Mouse (Mus musculus): ENCODE data around the gene Snrpb.

Gene Snrpb

DNA sequence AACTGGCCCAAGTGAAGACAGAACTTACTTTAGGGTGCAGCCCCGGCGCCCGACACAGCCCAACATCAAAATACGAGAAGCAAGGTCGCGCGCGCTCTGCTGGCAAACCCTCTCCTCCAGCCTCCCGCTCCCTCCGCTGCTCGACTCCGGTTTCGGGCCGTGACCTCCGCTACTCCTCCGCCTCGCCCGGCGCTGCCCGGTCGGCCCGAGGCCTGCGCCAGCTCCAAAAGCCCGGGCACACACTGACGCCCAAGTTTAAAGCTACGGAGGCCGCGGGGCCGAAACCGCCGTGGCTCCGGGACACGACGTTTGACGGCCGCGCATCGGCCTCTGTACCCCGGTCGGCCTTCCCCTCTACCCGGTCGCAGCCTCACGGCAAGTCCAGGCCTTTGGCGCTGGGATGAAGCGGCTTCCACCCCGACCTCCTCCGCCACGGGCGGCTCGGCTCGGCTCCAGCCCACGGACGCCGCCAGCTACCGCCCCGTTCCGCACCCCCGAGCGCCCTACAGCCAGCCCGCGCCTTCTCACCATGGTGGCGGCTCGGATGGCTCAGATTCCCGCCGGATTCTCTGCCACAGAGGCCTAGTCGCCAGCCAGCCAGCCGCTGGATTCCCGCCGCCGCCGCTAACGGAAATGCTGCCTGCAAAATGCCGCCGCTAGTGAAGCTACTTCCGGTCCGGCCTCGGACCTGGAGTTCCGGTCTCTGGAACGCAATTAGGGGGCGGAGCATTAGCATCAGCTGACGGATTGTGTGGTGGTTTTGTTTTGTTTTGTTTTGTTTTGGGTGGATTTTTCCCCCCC, at the start of gene Snrpb:
Snrpb (minus strand) TSS at position 698 of the 801 bp plus-strand sequence.
- in situ Hi-C loops (cut with MboI, MseI) = no loop called here

DNA sequence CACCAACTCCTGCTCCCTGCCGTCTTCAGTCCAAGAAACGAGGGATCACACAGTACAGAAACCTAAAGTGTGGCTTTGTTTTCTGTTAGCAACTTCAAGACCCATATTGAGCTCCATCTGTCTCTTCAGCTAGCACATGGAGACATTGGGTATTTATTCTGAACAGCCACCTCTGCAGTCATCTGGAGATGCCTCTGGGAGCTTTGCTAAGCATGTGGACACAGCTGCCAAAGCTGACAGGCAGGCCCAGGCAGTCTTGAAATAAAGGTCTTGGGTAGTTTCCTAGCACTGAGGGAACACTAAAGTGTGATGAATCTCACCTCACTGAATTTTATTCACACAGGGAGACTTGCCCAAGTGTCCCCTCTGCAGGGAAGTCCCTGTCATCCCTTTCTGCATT, 32.4 kb upstream of the Snrpb start:
- in situ Hi-C loops (cut with MboI, MseI) = loop anchor here (10.0 kb wide), 1 partner anchor 547 kb away; no protein-coding TSS in a partner anchor

DNA sequence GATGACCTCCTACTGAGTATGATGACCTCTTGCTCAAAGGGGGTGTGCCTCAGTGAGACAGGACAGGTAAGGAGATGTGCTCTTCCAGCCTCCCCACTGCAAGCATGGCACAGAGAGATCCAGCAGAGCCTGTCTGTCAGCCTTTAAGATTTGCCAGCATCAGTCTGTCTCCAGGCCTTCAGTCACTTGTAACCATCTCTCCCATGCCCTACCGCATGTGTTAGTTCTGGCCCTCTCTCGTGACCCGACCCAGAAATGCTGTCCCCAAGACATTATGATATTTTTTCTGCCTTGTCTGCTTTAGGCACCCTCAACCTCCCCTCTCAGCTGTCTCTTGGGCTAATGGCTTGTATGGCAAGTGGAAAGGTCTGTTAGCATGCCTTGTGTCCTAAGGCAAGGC, 30.4 kb upstream of the Snrpb start:
- in situ Hi-C loops (cut with MboI, MseI) = loop anchor here (10.0 kb wide), 1 partner anchor 545 kb away; no protein-coding TSS in a partner anchor

DNA sequence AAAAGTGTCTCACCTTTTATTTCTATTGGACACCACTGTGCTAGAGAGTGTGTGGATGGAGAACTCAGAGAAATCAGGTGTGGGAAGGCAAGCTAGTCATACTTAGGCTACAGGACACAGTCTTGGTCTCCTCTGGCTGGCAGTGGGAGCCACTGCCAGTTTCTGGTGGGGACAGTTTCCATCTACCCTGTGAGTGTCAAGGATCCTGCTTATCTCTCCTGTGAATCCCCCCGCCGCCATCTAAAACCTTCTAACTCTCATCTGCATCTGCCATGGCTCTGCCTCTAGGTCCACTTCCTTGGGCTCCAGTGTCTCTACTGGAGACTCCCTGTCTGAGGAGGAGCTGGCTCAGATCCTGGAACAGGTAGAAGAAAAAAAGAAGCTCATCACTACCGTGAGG, 28.8 kb upstream of the Snrpb start:
- in situ Hi-C loops (cut with MboI, MseI) = no loop called here

DNA sequence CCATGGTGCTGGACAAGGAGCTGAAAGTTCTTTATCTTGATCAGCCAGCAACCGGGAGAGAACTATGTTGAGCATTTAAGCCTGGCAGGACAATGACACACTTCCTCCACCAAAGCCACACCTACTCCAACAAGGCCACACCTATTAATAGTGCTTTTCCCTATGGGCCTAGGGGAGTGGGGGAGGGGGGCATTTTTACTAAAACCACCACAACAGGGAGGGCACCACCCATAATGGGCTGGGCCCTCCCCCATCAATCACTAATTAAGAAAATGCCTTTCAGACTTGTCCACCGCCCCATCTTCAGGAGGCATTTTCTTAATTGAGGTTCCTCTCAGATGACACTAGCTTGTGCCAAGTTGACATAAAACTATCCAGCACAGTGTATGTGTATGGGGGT, 28.2 kb upstream of the Snrpb start:
- in situ Hi-C loops (cut with MboI, MseI) = no loop called here

DNA sequence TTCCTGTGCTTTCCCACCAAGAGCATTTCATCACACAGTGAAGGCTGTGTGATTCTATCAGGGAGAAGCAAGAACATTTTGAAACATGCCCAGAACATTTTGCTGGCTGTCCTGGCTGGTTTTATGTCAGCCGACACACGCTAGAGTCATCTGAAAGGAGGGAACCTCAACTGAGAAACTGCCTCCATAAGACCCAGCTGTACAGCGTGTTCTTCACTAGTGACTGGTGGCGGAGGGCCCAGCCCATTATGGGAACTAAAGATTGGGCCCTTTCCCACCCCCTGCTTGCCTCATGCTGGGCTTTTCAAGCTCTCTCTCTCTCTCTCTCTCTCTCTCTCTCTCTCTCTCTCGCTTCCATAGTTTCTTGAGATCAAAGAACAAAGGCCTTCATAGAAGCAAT, 21.8 kb upstream of the Snrpb start:
- in situ Hi-C loops (cut with MboI, MseI) = no loop called here

DNA sequence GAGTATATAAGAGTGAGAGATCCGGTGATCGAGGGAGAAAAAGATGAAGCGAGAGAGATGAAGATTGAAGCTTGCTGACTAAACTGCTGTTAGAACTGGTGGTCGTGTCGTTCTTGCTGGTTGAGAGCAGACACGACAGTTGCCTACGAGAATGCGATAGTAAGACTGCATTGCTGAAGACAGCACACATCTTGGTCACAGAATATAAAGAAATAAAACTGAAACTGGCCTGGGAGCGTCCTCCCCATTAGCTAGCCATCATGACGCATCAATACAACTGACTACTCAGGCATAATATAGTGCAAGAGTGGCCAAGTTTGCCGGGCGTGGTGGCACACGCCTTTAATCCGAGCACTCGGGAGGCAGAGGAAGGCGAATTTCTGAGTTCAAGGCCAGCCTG, 15.7 kb upstream of the Snrpb start, which contains the start of gene Tmc2:
Tmc2 (plus strand) TSS at position 301 of the 400 bp plus-strand sequence.
- in situ Hi-C loops (cut with MboI, MseI) = no loop called here

DNA sequence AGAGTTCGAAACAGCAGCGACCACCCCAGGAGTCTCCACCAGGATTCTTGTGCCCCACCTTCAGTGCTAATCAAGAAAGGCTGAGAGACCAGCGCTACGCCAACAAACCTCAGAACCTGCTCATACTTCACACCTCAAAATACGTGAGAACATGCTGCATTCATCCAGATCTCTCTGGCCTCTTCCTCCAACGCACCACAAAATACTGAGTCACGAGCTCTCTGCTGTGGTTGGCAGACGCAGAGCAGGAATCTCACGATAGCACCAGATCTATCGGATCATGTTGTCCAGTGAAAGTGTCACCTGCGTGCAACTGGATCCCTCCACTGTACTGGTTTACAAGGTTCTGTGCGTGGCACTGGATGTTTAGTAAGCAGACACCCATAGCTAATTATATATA, 9.2 kb upstream of the Snrpb start:
- in situ Hi-C loops (cut with MboI, MseI) = no loop called here

DNA sequence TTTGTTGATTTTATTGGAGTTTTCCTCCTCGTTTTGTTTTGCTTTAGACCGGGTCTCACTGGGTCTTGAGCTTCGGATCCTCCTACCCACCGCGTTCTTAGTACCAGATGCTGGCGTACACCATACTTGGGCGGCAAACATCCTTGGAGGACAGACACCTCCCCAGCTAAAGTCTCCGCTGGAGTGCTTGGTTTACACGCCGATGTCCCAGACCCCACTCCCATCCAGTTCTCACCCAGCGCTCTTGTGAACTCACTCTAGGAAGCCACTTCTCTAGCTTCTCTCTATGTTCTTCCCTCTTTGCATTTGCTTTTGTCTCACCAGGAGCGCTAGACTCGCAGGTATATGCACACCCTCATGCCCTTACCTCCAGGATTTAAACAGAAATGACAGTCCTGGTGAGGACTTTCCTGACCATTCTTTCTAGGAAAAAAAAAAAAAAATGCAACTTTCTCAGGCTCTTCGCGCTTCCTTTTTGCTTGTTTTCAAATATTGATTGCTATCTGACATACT, 360 bp upstream of the Snrpb start:
- in situ Hi-C loops (cut with MboI, MseI) = no loop called here

DNA sequence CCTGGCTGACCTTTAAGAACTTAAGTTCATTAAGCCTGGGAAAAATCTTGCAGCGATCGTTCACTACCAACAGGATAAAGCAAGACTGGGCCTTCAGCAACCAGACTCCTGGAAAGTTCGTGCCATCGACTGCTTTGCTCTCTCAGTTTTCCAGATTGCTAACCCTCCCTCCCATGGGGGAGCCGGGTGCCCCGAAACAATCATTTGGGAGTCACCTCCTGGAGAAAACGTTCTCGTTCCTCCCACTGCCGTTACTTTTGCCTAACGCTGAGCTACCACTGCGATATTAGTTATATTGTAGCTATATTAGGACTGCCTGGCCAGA, 860 bp downstream of the Snrpb start:
- in situ Hi-C loops (cut with MboI, MseI) = no loop called here

DNA sequence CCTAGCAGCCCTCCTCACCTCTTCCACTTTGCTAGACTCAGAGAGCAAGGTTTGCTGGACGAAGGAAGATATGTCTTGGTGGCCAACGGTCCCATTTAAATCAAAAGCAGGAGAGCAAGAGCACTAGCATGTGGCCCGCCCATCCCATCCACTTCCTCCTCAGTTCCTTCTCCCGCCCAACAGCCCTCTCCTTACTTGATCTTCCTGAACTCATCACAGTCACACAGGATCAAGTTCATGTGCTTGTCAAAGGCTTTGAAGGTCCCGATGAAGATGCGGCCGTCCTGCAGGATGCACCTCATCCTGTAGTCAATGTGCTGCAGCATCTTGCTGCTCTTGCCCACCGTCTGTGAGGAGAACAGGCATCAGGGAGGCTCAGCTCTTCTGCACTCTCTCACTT, 2.4 kb downstream of the Snrpb start:
- in situ Hi-C loops (cut with MboI, MseI) = no loop called here

DNA sequence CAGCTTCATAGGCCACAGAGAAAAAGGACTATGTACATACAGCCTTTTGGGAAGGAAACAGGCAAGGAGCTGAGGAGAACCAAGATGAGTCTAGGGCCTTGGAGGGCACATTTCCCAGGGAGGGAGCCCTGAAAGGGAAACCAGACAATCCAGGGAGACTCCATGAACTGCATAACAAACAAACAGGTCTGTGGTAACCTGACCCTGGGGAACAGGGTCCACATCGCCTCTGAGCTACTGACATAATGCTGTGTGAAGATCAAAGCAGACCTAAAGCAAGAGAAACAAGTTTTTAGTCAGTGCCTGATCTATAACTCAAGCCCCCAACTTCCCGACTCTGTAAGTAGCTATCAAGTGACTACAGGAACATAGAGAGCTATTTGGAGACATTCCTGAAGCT, 7.5 kb downstream of the Snrpb start:
- in situ Hi-C loops (cut with MboI, MseI) = no loop called here

DNA sequence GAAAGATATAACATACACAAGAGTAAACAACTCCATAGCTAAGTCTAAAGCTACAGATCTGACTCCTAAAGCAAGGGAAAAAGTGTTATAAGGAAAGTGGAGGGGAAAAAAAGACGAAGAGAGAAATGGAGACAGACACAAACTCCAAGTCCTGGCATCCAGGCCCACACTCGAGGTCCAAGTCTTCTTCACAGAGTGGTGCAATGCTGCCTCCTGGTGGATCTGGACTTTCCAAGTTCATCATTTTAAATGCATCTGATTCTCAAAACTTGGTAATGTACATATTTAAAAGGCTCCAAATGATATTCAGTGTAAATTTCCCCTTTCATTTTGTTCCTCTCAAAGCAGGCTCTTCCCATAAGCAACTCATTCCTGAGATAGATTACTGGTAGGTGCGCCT, 11.3 kb downstream of the Snrpb start:
- in situ Hi-C loops (cut with MboI, MseI) = no loop called here

DNA sequence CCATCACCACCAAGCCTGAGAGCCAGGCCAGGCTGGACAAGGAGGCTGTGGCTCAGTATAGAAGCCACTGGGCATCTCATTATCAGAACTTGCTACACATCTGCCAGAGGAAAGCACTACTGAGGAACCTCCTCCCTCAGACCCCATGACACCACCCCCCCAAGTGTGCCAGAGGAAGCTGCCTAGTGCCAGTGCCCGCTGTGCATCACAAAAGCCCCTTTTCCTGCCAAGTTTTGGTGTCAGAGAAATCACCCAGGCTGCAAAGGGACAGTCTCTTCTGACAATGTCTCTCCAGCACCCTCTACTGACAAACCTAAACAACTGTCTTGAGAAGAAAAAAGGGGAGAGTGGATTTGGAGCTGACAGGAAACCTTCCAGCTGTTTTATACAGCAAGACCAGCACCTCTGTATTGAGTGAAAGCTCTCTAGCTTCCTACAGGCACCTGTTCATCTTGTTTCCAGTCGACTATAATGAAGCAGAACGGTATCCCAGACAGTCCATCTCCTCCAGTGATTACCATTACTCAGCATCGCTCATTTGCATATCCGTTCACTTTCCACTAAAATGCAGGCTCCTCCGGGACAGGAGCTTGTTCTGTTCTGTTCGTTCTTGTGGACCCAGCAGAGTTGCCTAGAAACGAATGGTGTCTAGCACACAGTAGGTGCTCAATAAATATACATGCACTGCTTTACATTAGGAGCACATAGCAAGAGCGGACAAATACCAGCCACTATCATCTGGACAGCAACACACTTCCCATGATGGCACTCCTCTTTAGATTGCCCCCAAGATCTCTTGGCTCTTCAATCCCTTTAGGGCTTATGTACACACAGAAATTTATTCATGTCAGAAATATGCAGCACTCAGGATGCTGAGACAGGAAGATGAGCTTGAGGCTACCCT, 12.6 kb downstream of the Snrpb start:
- in situ Hi-C loops (cut with MboI, MseI) = no loop called here

DNA sequence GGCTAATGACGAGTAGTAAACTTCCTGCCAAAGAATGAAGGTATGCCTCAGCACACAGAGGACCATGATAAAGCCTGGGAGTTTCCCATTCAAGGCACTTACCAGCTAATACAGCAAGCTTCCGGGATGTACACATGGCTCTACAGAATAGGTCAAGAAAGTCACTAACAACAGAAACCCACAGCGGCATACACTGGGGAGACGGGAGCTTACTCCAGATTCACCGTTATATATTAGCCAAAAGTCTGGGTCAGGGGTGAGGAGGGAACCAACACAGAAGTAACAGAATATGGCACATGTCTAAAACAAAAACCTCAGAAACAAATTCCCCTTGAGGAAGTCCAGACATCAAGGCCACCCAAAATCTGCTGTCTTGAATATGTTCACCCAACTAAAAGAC, 16.5 kb downstream of the Snrpb start:
- in situ Hi-C loops (cut with MboI, MseI) = no loop called here

DNA sequence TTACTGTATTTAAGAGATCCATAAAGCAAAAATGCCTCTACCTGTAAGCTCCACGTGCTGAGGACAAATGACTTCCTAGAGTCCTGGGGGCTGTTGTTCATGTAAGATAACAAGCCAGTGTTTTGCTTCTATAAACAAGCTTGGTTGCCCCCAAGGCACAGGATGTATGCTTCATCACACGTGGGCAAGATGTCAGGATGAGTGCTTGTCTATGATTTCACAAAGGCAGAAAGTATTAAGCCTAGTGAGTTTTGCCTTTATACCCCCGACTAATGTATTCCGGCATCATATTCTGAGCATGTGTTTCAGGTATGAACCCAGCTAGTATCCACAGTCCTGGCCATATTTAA, 21.1 kb downstream of the Snrpb start:
- in situ Hi-C loops (cut with MboI, MseI) = no loop called here

DNA sequence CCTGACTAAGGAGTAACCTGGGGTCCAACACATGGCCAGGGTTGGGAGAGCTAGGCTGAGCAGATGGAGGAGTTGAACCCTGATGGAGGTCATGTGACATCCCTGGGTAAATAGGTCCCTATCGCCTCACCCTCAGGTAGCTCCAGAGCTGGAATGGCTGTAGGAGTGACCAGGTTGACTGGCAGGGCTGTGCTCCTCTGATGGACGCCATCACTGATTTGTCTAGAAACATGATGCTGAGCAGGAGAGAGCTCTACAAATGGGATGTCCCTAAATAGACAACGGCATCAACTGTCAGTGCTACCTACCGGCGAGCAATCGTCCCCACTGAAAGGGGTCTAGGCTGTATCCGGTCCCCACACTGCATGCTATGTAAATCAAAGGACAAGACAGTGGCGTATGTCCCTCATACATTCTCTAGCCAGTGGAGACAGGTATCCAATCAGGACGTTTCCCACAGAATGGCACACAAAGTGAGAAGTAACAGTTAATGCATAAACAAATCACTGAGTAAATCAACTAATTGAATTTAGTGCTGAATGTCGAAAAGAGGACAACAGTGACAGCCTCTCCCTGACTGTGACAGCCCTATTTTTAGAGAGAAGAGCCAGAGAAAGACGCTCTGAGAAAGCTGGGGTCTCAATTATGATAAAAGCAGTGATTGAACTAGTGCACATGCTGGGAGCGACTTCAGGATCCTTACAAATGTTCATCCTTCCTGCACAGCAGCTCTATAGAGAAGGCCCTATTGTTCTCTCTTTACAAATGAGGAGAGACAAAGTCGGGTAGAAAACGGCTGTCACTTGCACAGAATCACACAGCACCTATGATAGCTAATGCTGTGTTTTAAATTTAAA, 21.7 kb downstream of the Snrpb start:
- in situ Hi-C loops (cut with MboI, MseI) = no loop called here

DNA sequence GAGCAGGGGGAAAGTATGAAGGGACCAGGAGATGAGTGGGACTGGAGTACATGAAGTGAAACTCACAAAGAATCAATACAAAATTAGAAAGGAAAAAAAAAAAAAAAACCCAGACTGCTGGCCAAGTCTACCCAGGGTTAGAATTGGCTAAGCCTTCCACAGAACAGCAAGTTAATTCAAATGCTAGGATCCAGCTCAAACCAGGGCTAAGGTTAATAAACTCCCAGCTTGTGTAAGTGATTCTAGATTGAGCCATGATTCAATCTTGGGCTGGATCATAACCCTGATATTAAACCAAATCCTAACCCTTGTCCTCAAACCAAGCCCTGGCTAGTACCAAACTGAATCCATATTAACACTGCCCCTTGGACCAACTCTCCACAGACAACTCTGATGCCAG, 23.4 kb downstream of the Snrpb start:
- in situ Hi-C loops (cut with MboI, MseI) = no loop called here

DNA sequence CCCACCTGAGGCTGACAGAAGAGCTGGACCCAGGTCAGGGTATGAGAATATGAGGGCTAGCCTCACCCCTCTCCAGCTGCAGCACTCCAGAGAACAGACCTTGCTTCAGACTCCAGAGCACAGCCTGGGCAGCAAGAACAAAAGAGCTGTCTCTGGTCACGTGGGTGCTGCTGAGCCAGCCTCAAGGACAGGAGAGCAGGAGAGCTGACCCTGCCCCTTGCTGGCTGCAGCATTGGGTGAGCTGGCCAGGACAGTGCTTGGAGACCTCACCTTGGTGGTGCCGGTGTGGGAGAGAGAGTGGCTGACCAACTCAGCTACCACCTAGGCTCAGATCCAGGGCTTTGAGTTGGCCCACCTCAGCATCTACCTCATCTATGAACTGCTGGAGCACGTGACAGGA, 24.0 kb downstream of the Snrpb start:
- in situ Hi-C loops (cut with MboI, MseI) = no loop called here

DNA sequence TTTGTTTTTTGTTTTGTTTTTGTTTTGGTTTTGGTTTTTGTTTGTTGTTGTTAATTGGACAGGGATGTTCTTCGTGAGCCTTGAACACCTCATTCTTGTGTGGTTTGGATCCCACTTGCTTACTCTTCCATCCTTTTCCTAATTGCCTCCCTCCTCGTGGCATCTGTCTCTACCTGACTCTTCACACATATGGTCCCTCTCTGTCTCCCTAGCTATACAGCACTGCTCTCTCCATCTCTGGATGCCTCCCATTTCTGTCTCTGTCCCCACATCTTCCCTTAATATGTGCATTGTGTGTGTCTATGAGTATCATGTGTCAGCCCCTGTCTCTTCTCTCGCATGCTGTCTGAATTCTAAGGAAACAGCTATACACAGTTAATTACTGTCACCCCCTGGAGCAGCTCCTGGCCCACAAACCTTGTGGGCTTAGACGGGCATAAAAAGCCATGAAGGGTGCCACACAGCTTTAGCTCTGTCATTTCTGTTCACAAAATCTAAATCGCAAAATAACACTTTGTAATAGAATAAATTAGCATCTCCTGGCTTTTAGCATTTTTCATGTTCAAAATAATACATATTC, 33.0 kb downstream of the Snrpb start:
- in situ Hi-C loops (cut with MboI, MseI) = no loop called here

DNA sequence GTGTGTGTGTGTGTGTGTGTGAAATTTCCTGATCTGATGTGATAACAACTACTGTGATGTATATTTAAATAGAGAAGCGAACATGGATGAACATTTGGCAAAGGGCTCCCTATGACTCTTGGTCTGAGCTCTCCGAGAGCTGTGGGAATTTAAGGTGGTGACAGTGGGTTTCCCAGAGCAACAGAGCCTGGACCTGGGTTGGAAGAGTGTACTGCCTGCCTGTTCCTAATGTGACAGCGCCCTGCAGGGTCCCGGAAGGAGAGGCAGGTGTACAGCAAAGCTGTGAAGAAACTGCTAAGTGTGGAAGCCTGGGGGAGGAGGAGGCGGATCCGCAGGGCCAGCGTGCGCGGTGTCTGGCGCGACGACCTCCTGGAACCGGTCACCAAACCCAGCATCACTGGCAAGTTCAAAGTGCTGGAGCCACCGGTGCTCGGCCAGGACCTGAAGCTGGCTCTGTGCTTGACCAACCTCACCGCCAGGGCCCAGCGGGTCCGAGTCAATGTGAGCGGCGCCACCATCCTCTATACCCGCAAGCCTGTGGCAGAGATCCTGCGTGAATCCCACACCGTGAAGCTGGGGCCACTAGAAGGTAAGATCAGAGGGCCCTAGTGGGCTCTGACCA, 34.4 kb downstream of the Snrpb start:
- in situ Hi-C loops (cut with MboI, MseI) = no loop called here

Measured in T-helper 2 cell (primary cell).